Mouse (Mus musculus) heart, embryonic 12.5 days (tissue): ENCODE results near the gene Fgf7. TPM values are rescaled to one million over a fixed set of nuclear protein-coding genes. Genes with fewer than 3 reads are reported as not detected.
A peak's percentile ranks its signal among the peaks of the same experiment; 100 is the strongest.

ENCODE experiments used
- ATAC-seq: fragments of 200-750 bp; cut with Nextera tagmentation; 2 replicates; pipeline ENCODE4 v1.8.0; 2017; ENCODE audit warnings: moderate TSS enrichment, moderate library complexity; ENCODE audit not compliant: insufficient number of reproducible peaks, low FRiP score
- H3K27ac ChIP-seq: fragments of 300-500 bp; sonication (generic); 2 replicates; pipeline ENCODE4 v1.5.1; 2016; ENCODE audit warnings: mild to moderate bottlenecking, moderate library complexity; ENCODE audit not compliant: poor library complexity, severe bottlenecking
- H3K27me3 ChIP-seq: fragments of 300-500 bp; sonication (generic); replicated peaks from 2 replicates; pipeline ENCODE4 v1.6.1; 2016; ENCODE audit warnings: mild to moderate bottlenecking, moderate library complexity
- H3K36me3 ChIP-seq: fragments of 300-500 bp; sonication (generic); 2 replicates; pipeline ENCODE4 v1.6.1; 2016; ENCODE audit warnings: mild to moderate bottlenecking, moderate library complexity
- H3K4me1 ChIP-seq: fragments of 300-500 bp; sonication (generic); replicated peaks from 2 replicates; pipeline ENCODE4 v1.6.1; 2016; ENCODE audit warnings: mild to moderate bottlenecking
- H3K4me2 ChIP-seq: fragments of 300-500 bp; sonication (generic); 2 replicates; pipeline ENCODE4 v1.6.1; 2016; ENCODE audit warnings: mild to moderate bottlenecking, moderate library complexity
- H3K4me3 ChIP-seq: fragments of 300-500 bp; sonication (generic); 2 replicates; pipeline ENCODE4 v1.5.1; 2016; ENCODE audit warnings: mild to moderate bottlenecking
- H3K9ac ChIP-seq: fragments of 300-500 bp; sonication (generic); 2 replicates; pipeline ENCODE4 v1.6.1; 2016; ENCODE audit warnings: mild to moderate bottlenecking, moderate library complexity
- H3K9me3 ChIP-seq: fragments of 300-500 bp; sonication (generic); replicated peaks from 2 replicates; pipeline ENCODE4 v1.6.1; 2016; ENCODE audit warnings: mild to moderate bottlenecking, moderate library complexity
- WGBS: fragments of 180-500 bp; shearing (Covaris S2); methylation state at CpG from one replicate; pipeline ENCODE4 v1.1.7; 2016; 5-methylcytosine and 5-hydroxymethylcytosine counted together
- polyA plus RNA-seq: library from polyadenylated mRNA; unstranded; fragments of >200 nt; fragmentation: Nextera tagmentation; extraction: Ambion mirVana; gene quantifications from 2 replicates; pipeline ENCODE4 v1.2.1, GENCODE M21; 2016

Gene Fgf7
- 0.73 and 0.85 TPM in 2 replicates for polyA plus RNA-seq

GRCm38 (mm10) chr2:126034379-126035005 lies at the start of gene Fgf7:
Gene Fgf7 (plus strand): TSS chr2:126034658.
- Histone ChIP-seq H3K4me1 (peaks cover 11% of the 10 kb centered on the region), H3K9me3 (no peaks in the 10 kb centered on the region), H3K27me3 (no peaks in the 10 kb centered on the region), H3K36me3 (no peaks in the 10 kb centered on the region), H3K4me3 (no peak within 1 kb of the TSS), H3K27ac (no peak within 1 kb of the TSS), H3K9ac (no peak within 1 kb of the TSS), H3K4me2 (no peak within 1 kb of the TSS)
- WGBS, result 69% methylated on average over 15 of the region's 15 CpGs
- ATAC-seq, result no peak

GRCm38 (mm10) chr2:126002291-126002690 lies 32.2 kb upstream of the Fgf7 start:
- H3K4me1 ChIP-seq, result 0 out of 2 replicates have a peak, but pooled peaks cover 3% of the 10 kb centered on the region
- 78% methylated on average over 5 of the region's 5 CpGs for WGBS

GRCm38 (mm10) chr2:126006088-126006487 lies 28.4 kb upstream of the Fgf7 start:
- no peak for ATAC-seq

More at GRCm38 (mm10) chr2:126002291-126002690, 32.2 kb upstream of the Fgf7 start:
- ATAC-seq, result no peak
- Histone ChIP-seq H3K9me3 (no peaks in the 10 kb centered on the region), H3K36me3 (no peaks in the 10 kb centered on the region), H3K4me2 (no peak overlapping the region), H3K9ac (no peak overlapping the region), H3K4me3 (no peak overlapping the region), H3K27ac (no peak overlapping the region), H3K27me3 (no peaks in the 10 kb centered on the region)

GRCm38 (mm10) chr2:126006742-126007141 lies 27.7 kb upstream of the Fgf7 start:
- Histone ChIP-seq H3K4me1 (0 out of 2 replicates have a peak, but pooled peaks cover 3% of the 10 kb centered on the region), H3K36me3 (no peaks in the 10 kb centered on the region), H3K9me3 (no peaks in the 10 kb centered on the region), H3K4me3 (no peak overlapping the region), H3K27me3 (no peaks in the 10 kb centered on the region), H3K4me2 (no peak overlapping the region), H3K9ac (no peak overlapping the region), H3K27ac (no peak overlapping the region)
- WGBS, result 82% methylated on average over 2 of the region's 2 CpGs
- no peak for ATAC-seq

More at GRCm38 (mm10) chr2:126006088-126006487, 28.4 kb upstream of the Fgf7 start:
- H3K4me1 ChIP-seq, result 0 out of 2 replicates have a peak, but pooled peaks cover 3% of the 10 kb centered on the region
- no peaks in the 10 kb centered on the region for H3K27me3 ChIP-seq
- WGBS, result 32% methylated on average over 3 of the region's 3 CpGs
- no peak overlapping the region for H3K4me2 ChIP-seq
- no peak overlapping the region for H3K27ac ChIP-seq
- no peak overlapping the region for H3K9ac ChIP-seq
- H3K36me3 ChIP-seq, result no peaks in the 10 kb centered on the region
- H3K4me3 ChIP-seq, result no peak overlapping the region
- H3K9me3 ChIP-seq, result no peaks in the 10 kb centered on the region

GRCm38 (mm10) chr2:126014989-126015710 lies 19.3 kb upstream of the Fgf7 start:
- peak; percentile 61; the same call in 1 of the 2 replicates for ATAC-seq
- H3K9ac ChIP-seq, result no peak overlapping the region
- 39% methylated on average over 12 of the region's 12 CpGs for WGBS
- no peaks in the 10 kb centered on the region for H3K27me3 ChIP-seq
- peak overlapping the region; percentile 25; the same call in 1 of the 2 replicates for H3K4me2 ChIP-seq
- H3K27ac ChIP-seq, result peak overlapping the region; percentile 81
- no peaks in the 10 kb centered on the region for H3K36me3 ChIP-seq
- H3K4me3 ChIP-seq, result no peak overlapping the region
- no peaks in the 10 kb centered on the region for H3K9me3 ChIP-seq
- H3K4me1 ChIP-seq, result peaks cover 10% of the 10 kb centered on the region; the same call in 1 of the 2 replicates

GRCm38 (mm10) chr2:126015763-126016473 lies 18.5 kb upstream of the Fgf7 start:
- peak overlapping the region; percentile 68 for H3K27ac ChIP-seq

GRCm38 (mm10) chr2:126031186-126031900 lies 3.1 kb upstream of the Fgf7 start:
- H3K27ac ChIP-seq, result no peak overlapping the region
- ATAC-seq, result no peak
- H3K27me3 ChIP-seq, result no peaks in the 10 kb centered on the region
- H3K9me3 ChIP-seq, result no peaks in the 10 kb centered on the region
- H3K36me3 ChIP-seq, result no peaks in the 10 kb centered on the region
- 60% methylated on average over 8 of the region's 8 CpGs for WGBS
- H3K4me1 ChIP-seq, result peaks cover 8% of the 10 kb centered on the region; the same call in 1 of the 2 replicates
- H3K9ac ChIP-seq, result no peak overlapping the region
- no peak overlapping the region for H3K4me2 ChIP-seq
- H3K4me3 ChIP-seq, result no peak overlapping the region

More at GRCm38 (mm10) chr2:126015763-126016473, 18.5 kb upstream of the Fgf7 start:
- Histone ChIP-seq H3K4me3 (no peak overlapping the region), H3K9me3 (no peaks in the 10 kb centered on the region), H3K4me2 (no peak overlapping the region), H3K9ac (no peak overlapping the region), H3K36me3 (no peaks in the 10 kb centered on the region), H3K27me3 (no peaks in the 10 kb centered on the region), H3K4me1 (peaks cover 10% of the 10 kb centered on the region; the same call in 1 of the 2 replicates)
- WGBS, result 65% methylated on average over 3 of the region's 3 CpGs
- ATAC-seq, result no peak

- H3K4me3 ChIP-seq, result no peak overlapping the region
- H3K9me3 ChIP-seq, result no peaks in the 10 kb centered on the region
- H3K36me3 ChIP-seq, result no peaks in the 10 kb centered on the region
- H3K4me1 ChIP-seq, result peaks cover 8% of the 10 kb centered on the region; the same call in 1 of the 2 replicates
- no peak overlapping the region for H3K9ac ChIP-seq
- H3K27me3 ChIP-seq, result no peaks in the 10 kb centered on the region
- H3K27ac ChIP-seq, result no peak overlapping the region
- H3K4me2 ChIP-seq, result no peak overlapping the region
- 67% methylated on average over 8 of the region's 8 CpGs for WGBS
- no peak for ATAC-seq
Measured at GRCm38 (mm10) chr2:126033114-126033972, 1.1 kb upstream of the Fgf7 start.

- Histone ChIP-seq H3K4me2 (0 out of 2 replicates have a peak overlapping the region, but pooled peaks have one; percentile 16), H3K27ac (no peak overlapping the region), H3K4me3 (no peak overlapping the region), H3K27me3 (no peaks in the 10 kb centered on the region), H3K9ac (no peak overlapping the region), H3K9me3 (no peaks in the 10 kb centered on the region), H3K36me3 (no peaks in the 10 kb centered on the region), H3K4me1 (peaks cover 16% of the 10 kb centered on the region)
- no peak for ATAC-seq
- 38% methylated on average over 15 of the region's 15 CpGs for WGBS
Measured at GRCm38 (mm10) chr2:126035013-126035770, 734 bp downstream of the Fgf7 start.
